Mouse (Mus musculus) B cell, adult 67 days (primary cell): ENCODE data around the gene Fthl17b. TPM values are rescaled to one million over a fixed set of nuclear protein-coding genes. Genes with fewer than 3 reads are reported as not detected.

Experiments
- total RNA-seq, 2 experiments: library from RNA; stranded (reverse); gene quantifications; 4 replicates each; pipeline ENCODE4 v1.2.4; 2023

Gene Fthl17b
- total RNA-seq: not detected

DNA sequence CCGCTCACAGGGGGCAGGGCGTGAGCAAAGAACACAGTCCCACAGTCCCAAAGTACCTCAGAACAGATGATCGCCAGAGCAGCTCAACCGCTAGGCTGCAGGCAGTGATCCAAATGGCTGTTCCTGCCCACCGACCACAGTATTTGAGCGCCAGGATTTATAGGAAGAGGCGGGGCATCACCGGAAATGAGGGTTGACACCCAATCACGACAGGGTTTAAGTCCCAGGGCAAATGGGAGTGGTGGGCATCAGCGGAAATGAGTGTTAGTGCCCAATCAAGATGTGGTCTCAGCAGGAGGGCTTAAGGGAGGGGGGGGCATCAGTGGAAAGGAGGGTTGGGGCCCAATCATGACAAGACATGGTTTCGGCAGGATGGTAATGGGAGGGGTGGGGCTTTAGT is at the start of gene Fthl17b:
Gene Fthl17b, minus strand, starts transcription at position 101 of the 400 bp plus-strand sequence.

GRCm38 (mm10) chrX:8986655-8987054 is 23.9 kb upstream of the Fthl17b start, which contains the start of gene Fthl17d:
Gene Fthl17d (minus strand): TSS chrX:8986755.

DNA sequence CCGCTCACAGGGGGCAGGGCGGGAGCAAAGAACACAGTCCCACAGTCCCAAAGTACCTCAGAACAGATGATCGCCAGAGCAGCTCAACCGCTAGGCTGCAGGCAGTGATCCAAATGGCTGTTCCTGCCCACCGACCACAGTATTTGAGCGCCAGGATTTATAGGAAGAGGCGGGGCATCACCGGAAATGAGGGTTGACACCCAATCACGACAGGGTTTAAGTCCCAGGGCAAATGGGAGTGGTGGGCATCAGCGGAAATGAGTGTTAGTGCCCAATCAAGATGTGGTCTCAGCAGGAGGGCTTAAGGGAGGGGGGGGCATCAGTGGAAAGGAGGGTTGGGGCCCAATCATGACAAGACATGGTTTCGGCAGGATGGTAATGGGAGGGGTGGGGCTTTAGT is 13.7 kb upstream of the Fthl17b start, which contains the start of gene Fthl17c:
Gene Fthl17c, minus strand, starts transcription at position 101 of the 400 bp plus-strand sequence.

Other genes starting within 250 kb of the Fthl17b start
- gene Ssx9, start 214.5 kb downstream of the Fthl17b start, total RNA-seq: not detected
- gene Ssxb5, start 159.3 kb downstream of the Fthl17b start, total RNA-seq: not detected
- gene Gm6592, start 119.0 kb downstream of the Fthl17b start, total RNA-seq: not detected
- gene Gm5751, start 88.7 kb downstream of the Fthl17b start, total RNA-seq: not detected
- under 1 TPM; 0.42 to 0.55 TPM for gene B630019K06Rik, start 70.6 kb downstream of the Fthl17b start, total RNA-seq
- gene Fthl17c, start 13.6 kb upstream of the Fthl17b start, total RNA-seq: not detected
- gene Fthl17d, start 23.8 kb upstream of the Fthl17b start, total RNA-seq: not detected
- gene Fthl17e, start 70.5 kb upstream of the Fthl17b start, total RNA-seq: not detected
- gene Fthl17f, start 100.0 kb upstream of the Fthl17b start, total RNA-seq: not detected
- gene 4930402K13Rik, start 141.6 kb upstream of the Fthl17b start, total RNA-seq: not detected
- under 1 TPM in 1 of 2 experiments, not detected in 1; 0.12 TPM for gene Lancl3, start 236.9 kb upstream of the Fthl17b start, total RNA-seq